Mouse (Mus musculus): Measurements from ENCODE around the gene Mast4.

DNA sequence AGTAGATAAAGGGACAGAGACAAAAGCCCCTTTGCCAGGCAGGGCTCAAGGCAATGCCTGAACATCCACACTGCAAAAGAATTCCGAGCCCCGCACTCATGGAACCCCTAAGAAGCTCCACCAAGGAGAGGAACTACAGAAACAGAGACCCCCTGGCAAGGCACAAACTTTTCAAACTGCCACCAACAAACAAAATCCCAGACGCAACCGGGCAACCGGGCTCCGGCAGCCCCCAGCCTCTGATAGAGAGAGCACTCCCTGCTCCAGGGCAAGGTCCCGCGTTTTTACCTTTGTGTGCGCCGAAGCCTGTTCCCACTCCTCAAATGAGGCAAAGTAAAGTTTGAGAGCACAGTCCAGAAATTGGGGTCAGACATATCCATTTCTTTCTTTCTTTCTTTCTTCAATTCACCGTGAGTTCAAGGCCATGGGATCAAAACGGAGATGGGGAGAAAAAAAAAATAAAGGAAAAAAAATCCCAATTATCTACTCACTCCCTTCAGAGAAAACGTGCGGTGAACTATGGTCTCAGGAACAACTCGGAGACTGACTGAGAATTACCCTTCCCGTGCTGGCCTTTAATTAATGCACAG lies 428.8 kb downstream of the Mast4 start:
- no peak for TF ChIP-seq CTCF (IDR thresholded peaks at IDR 0.05; ENCODE audit: low read depth, low read length)
- no peak for TF ChIP-seq POLR2A (IDR thresholded peaks at IDR 0.05; ENCODE audit: borderline replicate concordance, low read depth, low read length)
